Comparison of ENCODE assay signal across 1 mouse cellular context in the genomic region with DNA sequence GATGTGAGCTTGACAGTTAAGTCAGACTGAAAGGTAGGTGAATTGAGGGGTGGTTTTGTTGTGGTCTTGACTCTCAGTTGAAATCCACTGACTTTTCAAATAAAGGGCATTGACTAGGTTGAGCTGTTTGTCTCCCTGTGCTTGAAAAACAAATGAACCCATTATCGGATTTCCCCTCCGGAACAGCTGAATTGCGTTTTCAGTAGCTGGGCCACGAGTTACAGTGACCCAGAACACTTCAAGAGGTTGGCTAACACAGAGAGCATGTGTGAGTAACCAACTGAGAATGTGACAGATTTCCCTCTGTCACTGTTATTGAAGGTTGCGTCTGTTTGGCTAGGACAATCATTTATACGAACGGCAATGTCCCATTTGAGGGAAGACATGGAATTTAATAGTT.
TF ChIP-seq lines count a peak whose summit lies in the region.

No protein-coding gene starts in this region.

TF ChIP-seq in CH12.LX, 34 proteins besides CTCF, POLR2A, EP300 and RAD21 (continued from another document):
- TF ChIP-seq ETS1 (conservative IDR thresholded peaks at IDR 0.05; ENCODE audit: low read depth, low read length) (peak; percentile 92), KAT2A (IDR thresholded peaks at IDR 0.05; ENCODE audit: insufficient replicate concordance, low read length) (no peak), MEF2A (IDR thresholded peaks at IDR 0.05; ENCODE audit: borderline replicate concordance, low read depth, low read length) (peak; percentile 29; the same call in 1 of the 2 replicates), SMC3 (IDR thresholded peaks at IDR 0.05; ENCODE audit: low read depth, low read length) (no peak), NELFE (IDR thresholded peaks at IDR 0.05; ENCODE audit: low read depth, low read length) (no peak), USF2 (conservative IDR thresholded peaks at IDR 0.05; ENCODE audit: low read depth, low read length) (no peak; the same call in 1 of the 2 replicates), GABPA (IDR thresholded peaks at IDR 0.05; ENCODE audit: insufficient replicate concordance, low read depth, low read length) (no peak), IRF4 (IDR thresholded peaks at IDR 0.05; ENCODE audit: low read depth, low read length) (peak; percentile 76; the same call in 1 of the 2 replicates), MAZ (IDR thresholded peaks at IDR 0.05; ENCODE audit: low read depth, low read length) (no peak), MYC (IDR thresholded peaks at IDR 0.05; ENCODE audit: low read depth, low read length) (peak; percentile 95), JUN (IDR thresholded peaks at IDR 0.05; ENCODE audit: insufficient read depth, low read depth, low read length) (peak; percentile 14; the same call in 1 of the 2 replicates), PAX5 (IDR thresholded peaks at IDR 0.05; ENCODE audit: low read length) (no peak), TCF12 (IDR thresholded peaks at IDR 0.05; ENCODE audit: low read depth, low read length) (peak; percentile 80), MXI1 (IDR thresholded peaks at IDR 0.05; ENCODE audit: low read depth, low read length) (peak; percentile 89; the same call in 1 of the 2 replicates), SIN3A (IDR thresholded peaks at IDR 0.05; ENCODE audit: low read length) (peak; percentile 74), POLR2AphosphoS2 (IDR thresholded peaks at IDR 0.05; ENCODE audit: low read depth, low read length) (no peak), JUND (conservative IDR thresholded peaks at IDR 0.05; ENCODE audit: low read depth, low read length) (peak; percentile 40), ZC3H11A (IDR thresholded peaks at IDR 0.05; ENCODE audit: low read depth, low read length) (no peak)
